Mouse (Mus musculus) v-Abl transformed pro-B cells (cell line): Measurements from ENCODE around the gene Adora1.

Experiments used
- in situ Hi-C, 2 experiments: fragments of 400-800 bp; cut with MboI; formaldehyde crosslinking; loops; one replicate each; pipeline ENCODE4 v1.15.1; 2025; ENCODE audit not compliant: unreplicated experiment in 2 of 2

Gene Adora1

DNA sequence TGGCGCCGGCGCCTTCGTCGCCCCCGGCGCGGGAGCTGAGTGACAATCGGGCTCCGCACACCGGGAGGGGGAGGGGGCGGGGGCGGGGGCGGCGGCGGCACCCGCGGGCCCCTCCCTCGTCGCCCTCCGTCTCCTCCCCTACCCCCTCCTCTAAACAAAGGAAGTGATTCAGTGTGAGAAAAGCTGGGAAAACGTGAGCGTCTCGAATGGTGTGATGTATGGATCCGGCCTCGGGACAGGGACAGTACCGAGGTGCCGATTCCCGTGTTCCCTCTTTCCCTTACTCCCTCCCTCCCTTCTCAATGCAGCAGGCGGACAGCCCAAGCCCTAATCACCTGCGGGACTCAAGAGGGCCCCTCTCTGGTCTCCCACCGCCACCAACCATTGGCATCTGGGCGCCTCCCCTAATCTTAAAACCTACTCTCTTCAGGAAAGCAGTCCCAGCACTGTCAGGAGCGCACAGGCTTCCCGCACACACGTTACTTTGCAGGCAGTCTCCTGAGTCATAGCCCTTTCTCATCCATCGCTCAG lies at the start of gene Adora1:
Gene Adora1 (minus strand): TSS at position 41 of the 531 bp plus-strand sequence.
- in situ Hi-C loops = no loop called here

DNA sequence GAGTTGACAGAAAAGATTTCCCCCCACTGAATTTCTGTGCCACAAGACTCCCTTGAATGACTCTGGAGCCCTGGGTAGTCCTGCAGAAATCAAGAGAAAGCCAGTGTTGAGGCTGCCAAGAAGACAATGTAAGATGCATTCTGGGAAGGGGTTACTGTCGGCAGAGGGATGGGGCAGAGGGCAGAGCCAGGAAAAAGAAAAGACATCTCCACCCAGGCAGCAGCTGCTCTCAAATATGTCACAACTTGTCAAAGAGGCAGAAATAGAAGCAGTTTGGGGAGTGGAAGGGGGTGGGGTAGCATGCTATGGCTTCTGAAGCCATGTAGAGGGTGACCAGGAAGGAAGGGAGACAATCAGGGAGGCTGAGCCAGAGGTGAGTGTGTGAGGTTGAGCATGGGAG lies 47.9 kb upstream of the Adora1 start:
- in situ Hi-C loops = no loop called here

DNA sequence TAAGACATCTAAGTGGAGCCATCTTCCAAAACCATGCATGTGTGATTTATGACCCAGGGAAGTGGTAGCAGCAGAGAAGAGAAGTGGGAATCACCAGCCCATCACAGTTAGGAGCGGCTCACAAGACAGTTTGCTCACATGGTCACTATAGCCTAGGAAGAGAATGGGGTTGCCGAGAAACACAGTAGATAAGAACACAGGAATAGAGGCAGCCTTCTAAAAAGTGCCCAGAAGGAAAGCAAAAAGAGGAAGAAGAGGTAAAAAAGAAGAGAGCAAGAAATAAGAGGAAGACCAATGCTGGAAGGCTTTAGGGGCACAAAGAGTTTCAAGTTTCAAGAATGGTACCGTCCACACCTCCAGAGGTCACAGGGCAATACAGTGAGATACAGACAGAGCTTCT lies 47.1 kb upstream of the Adora1 start:
- in situ Hi-C loops = no loop called here

DNA sequence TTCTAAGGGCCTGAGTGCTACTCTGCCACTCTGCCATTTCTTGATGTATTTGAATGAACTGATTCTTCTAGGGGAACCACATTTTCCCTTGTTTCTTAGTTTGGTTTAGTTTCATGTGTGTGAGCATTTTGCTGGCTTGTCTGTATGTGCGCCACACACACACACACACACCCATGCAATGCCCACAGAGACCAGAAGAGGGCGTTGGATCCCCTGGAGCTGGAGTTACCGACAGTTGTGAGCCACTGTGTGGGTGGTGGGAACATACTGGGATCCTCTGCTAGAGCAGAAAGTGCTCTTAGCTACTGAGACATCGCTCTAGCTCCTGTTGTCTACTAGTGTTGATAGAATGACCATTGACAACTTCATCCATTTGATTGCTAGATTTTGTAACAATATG lies 46.3 kb upstream of the Adora1 start:
- in situ Hi-C loops = no loop called here

DNA sequence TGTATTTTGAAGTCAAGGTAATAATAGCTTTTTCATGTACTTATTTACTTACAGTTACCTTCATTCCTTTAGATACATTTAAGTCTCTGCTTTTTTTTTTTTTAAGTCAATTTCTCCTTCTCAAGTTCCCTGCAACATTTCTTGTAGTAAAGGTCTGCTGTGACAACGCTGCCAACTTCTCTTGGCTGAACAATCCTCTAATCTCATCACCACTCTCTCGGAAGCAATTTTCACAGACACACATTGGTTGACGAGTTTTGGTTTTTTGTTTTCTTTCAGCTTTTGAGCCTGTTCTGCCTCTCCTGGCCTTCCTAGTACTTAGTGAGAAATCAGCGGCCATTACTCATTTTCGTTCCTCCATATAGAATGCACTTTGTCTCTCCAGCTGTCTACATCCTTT lies 44.9 kb upstream of the Adora1 start:
- in situ Hi-C loops = no loop called here

DNA sequence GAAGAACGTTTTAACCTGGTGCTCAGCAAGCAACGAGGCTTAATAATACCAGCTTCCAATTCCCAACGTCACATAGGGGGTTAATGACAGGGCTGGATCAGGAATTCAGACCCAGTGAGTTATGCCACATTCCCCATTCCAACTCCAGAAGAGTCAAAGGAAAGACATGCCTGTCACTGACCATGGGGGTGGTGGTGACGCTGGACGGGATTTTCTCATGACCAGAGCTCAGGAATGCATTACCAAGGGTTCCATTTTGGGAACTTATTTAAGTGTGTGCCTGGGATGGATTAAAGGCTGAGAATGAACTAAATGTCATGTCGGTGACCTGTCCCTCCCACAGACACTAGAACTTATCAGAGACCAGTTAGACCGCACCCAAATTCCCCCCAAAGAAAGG lies 41.6 kb upstream of the Adora1 start:
- in situ Hi-C loops = no loop called here

DNA sequence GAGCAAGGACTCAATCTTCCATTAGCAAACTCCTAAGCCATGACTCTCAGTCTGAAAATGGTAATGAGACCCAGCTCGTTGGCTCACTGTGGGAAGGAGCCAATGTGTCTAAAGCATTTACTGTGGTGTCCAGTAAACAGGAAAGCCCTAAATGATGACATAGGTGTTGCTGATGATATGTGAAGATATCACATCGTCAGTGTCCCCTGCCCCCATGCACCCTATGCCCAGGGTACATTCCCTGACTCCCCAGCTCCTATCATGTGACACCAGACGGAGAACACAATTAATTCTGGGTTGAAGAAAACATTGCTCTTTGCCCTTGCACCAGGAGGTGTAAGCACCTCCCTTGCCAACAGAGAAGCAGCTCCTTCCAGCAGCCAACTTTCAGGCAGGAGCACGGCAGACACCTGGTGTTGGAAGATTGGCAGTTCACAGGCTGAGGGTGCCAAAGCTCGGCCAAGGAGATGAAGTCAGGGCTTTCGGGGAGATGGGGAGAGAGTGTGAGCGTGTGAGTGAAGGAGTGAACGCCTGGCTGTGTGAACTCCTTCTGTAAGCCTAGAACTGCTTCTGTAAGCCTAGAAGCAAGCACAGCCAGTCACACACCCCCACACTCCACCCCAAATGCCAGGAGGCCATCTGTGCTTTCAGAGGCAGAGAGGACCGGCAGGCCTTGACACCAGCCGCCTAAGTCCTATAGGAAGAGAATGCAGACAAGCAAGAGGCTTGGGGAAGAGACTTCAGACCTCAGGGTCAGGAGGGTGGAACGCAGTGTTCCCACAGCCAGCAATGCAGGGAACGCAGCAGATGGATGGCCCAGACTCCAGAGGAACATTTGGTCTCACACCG lies 40.6 kb upstream of the Adora1 start:
- in situ Hi-C loops = no loop called here

DNA sequence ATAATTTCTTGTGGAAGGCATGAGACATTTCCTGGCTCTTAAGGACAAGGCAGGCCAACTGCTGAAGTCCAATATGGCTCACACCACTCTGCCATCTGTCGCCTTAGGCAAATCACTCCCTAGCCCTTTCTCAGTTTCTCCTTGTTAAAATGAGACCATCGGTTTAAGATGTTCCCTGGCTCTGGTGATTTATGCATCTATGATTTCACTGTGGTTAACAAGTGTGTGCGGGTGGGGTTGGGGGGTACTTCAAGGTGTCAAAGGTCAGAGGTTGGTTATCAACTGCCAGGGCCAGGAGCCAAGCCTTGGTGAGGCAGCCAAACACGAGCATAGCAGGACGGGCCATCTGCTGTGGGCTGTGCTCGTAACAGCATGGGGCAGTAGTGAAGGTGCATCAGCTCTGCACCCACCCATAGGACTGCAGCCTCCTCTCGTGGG lies 39.3 kb upstream of the Adora1 start:
- in situ Hi-C loops = no loop called here

DNA sequence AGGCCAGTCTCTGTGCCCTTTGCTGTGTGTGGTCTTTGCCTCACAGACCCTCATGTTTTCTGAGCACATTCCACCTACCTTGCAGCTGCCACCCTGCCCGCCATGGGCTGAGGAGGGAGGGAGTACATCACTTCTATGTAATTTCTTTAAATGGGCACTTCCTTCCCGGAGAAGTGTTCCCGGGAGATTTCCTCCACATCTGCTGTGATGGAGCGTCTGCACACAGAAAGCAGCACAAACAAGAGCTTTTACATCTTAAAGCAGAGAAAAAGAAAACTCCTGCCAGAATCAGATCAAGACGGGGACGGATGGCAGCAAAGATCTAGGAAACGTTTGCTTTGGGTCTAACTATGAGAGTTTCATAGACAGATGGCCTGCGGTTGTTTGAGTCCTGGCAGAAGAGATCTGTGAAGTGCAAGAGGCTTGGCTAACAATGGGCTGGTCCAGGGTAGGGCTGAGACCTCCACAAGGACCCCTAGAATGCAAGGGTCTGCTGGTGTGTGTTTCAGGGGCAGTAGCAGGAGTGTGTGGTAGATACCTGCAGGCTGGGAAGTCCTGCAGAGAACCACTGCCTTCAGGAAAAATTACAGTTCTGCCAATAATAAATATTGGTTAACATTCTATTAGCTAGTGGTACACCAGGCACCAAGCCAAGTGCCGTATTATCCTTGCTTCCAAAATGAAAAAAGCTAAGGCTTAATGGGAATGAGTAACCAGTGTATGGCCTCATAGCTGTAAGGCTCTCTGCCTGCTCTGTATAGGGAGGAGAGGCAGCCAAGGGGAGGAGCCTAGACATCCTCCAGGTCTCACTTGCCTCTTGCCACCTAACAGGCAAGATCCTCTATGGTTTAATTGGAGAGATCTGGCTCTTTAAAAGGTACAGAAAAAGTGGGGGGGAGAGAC lies 38.5 kb upstream of the Adora1 start:
- in situ Hi-C loops = no loop called here

DNA sequence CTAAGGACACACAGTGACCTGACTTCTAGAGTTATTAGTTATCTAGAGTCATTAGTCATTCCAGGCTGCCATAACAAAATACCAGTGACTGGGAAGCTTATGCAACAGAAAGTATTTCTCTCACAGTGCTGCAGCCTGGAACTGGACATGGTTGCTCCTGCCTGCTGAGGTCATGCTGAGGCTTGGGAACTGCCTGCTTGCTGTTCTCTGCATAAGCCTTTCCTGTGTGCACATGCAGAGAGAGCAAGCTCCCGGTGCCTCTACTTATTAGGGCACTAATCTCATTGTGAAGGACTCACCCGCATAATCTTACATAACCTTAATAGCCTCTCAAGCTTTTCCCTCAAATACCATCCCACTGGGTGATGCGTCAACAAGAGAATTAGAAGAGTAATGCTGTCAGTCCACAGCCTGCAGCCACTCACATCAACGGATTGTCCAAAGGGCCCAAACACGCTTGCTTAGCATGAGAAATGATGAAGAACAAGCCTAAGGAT lies 37.6 kb upstream of the Adora1 start:
- in situ Hi-C loops = no loop called here

DNA sequence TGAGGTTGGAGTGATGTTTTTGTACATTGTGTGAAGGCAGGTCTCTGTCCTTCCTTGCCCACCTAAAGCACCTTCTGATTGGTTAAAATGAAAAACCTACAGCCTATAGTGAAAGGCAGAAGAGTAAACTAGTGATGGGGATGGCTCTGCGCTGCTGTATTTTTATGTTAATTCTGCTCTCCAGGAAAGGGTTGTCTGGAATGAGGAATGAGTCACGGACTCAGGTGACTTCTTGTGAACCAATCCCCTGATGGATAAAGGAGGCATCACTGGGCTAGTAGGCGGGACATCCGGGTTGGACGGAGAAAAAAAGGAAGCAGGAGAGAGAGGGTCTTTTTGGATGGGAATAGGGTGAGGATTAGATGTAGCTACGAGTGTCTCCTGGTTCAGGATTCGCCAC lies 34.8 kb upstream of the Adora1 start:
- in situ Hi-C loops = no loop called here

DNA sequence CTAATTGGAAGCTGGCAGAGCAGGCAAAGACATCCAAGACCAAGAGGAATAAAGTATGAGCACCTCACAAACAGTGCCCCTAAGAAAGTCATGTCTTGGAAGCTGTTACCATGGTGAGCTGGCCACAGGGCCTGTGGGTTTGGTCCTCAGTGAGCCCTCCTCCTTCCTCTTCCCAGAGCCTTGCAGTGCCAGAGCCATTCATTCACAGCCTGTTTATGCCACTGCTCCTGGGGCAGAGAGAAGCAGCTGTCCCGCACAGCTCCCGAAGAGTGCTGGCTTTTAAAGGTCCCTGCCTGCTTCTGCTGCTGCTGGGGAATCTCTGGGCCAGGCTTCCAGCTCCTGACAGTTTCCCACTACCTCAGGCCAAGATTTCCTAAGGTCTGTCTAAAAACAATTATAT lies 30.6 kb upstream of the Adora1 start:
- in situ Hi-C loops = no loop called here

DNA sequence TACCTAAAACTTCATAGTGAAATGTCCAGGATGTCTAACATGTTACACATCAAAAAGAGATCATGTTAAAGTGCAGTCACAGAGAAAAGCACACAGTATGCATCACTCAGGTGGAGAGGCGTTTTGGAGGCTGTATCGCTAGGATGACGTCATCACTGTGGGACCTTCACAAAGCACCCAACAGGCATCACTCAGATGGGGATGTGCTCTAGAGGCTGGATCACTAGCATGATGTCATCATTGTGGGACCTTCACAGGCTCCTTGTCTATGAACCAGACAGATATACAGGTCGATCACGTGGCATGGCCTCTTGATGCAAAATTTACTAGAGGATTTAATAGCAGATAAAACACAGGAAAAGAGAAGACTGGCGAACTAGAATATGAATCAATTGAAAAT lies 29.1 kb upstream of the Adora1 start:
- in situ Hi-C loops = no loop called here

DNA sequence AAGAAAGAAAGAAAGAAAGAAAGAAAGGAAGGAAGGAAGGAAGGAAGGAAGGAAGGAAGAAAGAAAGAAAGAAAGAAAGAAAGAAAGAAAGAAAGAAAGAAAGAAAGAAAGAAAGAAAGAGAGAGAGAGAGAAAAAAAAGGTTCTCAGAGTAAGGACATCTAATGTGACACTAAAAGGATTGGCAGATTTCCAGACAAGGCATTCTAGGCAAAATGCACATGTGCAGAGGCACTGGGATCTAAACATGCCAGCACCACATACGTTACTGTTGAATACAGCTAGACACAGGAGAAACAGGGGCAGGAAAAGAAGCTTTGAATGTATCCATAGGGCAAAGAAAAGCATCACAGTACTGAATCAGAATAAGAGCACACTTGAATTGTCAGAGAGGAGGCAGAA lies 14.4 kb upstream of the Adora1 start:
- in situ Hi-C loops = loop anchor here in 1 of 2 experiments (5.0 kb wide), 1 partner anchor 97 kb away; no protein-coding TSS in a partner anchor

DNA sequence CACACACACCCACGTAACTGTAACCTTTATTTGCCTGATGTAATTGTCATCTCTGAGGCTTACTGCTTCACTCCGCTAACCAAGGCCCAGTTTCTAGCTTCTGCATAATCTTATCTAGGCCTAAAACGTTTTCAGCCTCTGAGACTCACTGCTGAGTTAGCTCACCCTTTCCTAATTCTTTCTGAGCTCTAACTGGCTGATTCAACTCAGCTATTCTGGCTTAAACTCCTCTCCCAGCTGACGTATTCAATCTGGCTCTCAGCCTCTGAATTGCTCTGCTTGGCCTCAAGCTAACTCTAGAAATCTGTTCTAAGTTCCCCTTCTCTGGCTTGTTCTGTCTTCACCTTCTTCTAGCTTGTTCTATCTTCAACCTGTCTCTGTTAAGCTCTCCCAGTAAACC lies 11.4 kb upstream of the Adora1 start:
- in situ Hi-C loops = loop anchor here in 1 of 2 experiments (5.0 kb wide), 1 partner anchor 94 kb away; no protein-coding TSS in a partner anchor

DNA sequence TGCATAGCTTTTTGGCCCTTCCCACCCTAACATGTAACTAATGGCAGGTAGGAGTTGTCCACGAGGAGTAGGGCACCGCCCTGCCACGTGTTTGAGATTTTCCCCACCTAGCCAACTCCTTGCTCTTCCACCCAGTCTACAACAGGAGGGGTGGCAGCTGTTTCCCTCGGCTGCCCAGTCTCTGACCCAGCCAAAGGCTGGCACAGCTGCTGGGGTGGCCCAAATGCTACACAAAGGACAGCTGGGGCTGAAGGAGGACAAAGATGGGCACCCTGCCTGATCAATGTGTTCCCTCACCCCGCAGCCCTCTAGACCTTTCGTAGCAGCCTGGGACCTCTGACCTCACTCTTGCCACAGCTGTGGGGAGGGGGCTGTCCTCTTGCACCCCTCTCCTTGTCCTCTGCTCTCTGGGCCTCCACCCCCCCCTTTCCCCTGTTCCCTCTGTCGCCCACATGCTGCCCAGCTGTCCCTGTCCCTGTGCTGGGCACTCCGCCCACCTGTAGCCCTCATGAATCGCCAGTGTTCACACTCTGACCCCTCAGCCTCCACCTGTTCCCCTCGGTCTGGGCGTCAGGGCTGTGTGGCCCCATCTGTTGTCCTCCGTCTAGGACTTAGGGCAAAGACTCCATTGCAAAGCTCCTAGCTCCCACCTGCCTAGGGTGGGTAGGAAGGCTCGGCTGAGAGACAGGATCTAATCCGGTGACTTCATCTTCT lies 9.9 kb upstream of the Adora1 start:
- in situ Hi-C loops = loop anchor here in 1 of 2 experiments (5.0 kb wide), 1 partner anchor 93 kb away; no protein-coding TSS in a partner anchor

DNA sequence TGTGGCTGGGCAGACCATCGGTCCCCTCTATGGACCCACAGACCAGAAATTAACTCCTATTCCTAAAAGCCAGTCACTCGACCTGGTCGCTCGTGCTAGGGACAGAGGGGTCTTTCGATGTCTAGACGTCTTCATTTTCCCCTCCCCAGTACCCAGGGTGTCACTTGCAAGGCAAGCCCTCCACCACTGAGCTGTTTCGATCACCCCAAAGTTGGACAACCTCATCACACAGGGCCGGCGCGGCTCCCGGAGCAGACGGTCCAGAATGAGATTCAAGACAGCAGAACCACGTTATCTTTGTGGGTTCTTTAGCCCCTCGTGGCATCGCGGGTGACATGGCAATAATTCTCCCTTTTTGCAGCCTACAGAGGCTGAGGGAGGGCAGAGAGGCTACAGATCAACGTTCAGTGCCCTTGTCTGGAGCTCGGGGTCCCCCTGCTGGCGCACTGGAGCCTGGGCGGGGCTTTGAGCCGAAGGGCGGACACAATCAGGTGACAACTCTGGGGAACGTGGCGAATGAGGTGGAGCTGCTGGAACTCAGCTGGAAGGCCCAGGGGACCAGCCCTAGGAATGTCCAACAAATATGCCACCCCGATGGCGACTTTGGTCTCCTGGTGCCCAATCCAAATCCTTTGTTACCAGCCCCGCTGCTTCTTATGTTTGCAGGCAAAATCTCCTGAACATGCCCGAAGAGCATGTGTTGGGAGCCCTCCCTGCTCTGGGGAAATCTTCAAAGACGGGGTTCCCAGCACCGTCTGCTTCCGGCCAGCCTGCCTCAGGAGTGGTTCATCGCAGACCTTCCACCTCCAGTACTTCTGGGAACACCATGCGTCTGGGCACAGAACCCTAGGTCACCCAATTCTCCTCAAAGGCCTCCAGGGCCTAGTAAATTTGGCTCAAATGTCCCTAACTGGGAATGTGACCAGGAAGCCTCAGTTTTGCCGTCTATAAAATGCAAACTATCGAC lies 9.0 kb upstream of the Adora1 start:
- in situ Hi-C loops = no loop called here

DNA sequence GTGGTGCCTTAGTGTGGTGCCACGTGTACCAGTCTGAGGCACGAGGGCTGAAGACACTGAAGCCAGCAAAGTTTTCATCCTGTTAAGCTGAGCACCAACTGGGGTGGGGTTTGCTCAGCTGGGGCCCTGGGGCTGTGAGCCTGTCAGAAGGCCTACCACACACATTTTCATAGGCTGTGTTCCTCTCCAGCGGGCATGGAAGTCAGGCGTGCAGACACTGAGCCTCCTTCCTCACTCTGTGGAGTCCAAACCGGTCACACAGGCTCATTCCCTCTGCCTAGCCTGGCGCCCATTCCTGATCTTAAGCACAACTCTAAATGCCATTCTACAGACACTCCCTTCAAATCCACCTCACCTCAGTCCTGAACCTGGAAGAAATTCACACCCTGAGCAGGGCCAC lies 8.3 kb upstream of the Adora1 start:
- in situ Hi-C loops = no loop called here

DNA sequence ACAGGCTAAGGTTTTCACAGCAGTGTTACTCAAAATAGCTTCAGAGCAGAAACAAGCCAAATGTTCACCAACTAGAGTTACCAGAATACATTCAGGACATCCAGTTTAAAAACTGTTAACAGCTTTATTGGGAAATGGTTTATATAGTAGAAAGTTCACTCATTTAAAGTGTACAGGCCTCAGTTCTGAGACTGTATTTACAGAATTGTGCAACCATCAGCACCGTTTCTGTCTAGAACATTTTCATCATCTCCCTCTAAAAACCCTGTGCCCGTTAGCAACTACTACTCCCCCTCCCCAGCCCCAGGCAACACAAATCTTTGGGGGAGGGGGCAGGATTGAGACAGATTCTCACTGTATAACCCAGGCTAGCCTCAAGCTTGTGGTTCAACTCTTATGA lies 7.1 kb upstream of the Adora1 start:
- in situ Hi-C loops = no loop called here
